Mouse (Mus musculus) kidney, postnatal 0 days (tissue): ENCODE data around the gene Arhgdib. TPM values are rescaled to one million over a fixed set of nuclear protein-coding genes. Genes with fewer than 3 reads are reported as not detected.
A peak's percentile ranks its signal among the peaks of the same experiment; 100 is the strongest.

Experiments used
- ATAC-seq: fragments of 200-750 bp; cut with Nextera tagmentation; replicated peaks from 2 replicates; pipeline ENCODE4 v1.8.0; 2017; ENCODE audit warnings: low read depth, moderate number of reproducible peaks, moderate TSS enrichment, moderate library complexity; ENCODE audit not compliant: low FRiP score
- DNase-seq: peaks from one replicate; pipeline ENCODE4 v3.0.0-alpha.2; 2016; ENCODE audit warnings: low spot score
- H3K27ac ChIP-seq: fragments of 300-500 bp; sonication (generic); 2 replicates; pipeline ENCODE4 v1.5.1; 2014; ENCODE audit warnings: mild to moderate bottlenecking
- H3K27me3 ChIP-seq: fragments of 300-500 bp; sonication (generic); 2 replicates; pipeline ENCODE4 v1.6.1; 2014; ENCODE audit warnings: low read length, mixed read lengths; ENCODE audit not compliant: insufficient read depth
- H3K36me3 ChIP-seq: fragments of 300-500 bp; sonication (generic); 2 replicates; pipeline ENCODE4 v1.6.1; 2014; ENCODE audit warnings: low read length, mixed read lengths; ENCODE audit not compliant: insufficient read depth
- H3K4me1 ChIP-seq: fragments of 300-500 bp; sonication (generic); replicated peaks from 2 replicates; pipeline ENCODE4 v1.6.1; 2014; ENCODE audit warnings: antibody characterized with exemption, low read length, mixed read lengths; ENCODE audit not compliant: insufficient read depth
- H3K4me2 ChIP-seq: fragments of 300-500 bp; sonication (generic); 2 replicates; pipeline ENCODE4 v1.6.1; 2014; ENCODE audit warnings: mild to moderate bottlenecking, low read length, moderate library complexity, mixed read lengths
- H3K4me3 ChIP-seq: fragments of 300-500 bp; sonication (generic); replicated peaks from 2 replicates; pipeline ENCODE4 v1.5.1; 2014; ENCODE audit warnings: low read depth, low read length
- H3K9ac ChIP-seq: fragments of 300-500 bp; sonication (generic); 2 replicates; pipeline ENCODE4 v1.6.1; 2014; ENCODE audit warnings: low read depth, low read length
- H3K9me3 ChIP-seq: fragments of 300-500 bp; sonication (generic); replicated peaks from 2 replicates; pipeline ENCODE4 v1.6.1; 2016; ENCODE audit warnings: low read length, inconsistent platforms, mixed read lengths
- CTCF ChIP-seq: IDR thresholded peaks from 2 replicates; pipeline ENCODE4 v1.5.1; 2016; ENCODE audit warnings: antibody characterized with exemption, low read depth, mild to moderate bottlenecking, moderate library complexity
- WGBS: fragments of 180-500 bp; shearing (Covaris S2); extraction: QIAGEN DNeasy Blood & Tissue Kit; methylation state at CpG from one replicate; pipeline ENCODE4 v1.1.7; 2014; 5-methylcytosine and 5-hydroxymethylcytosine counted together
- polyA plus RNA-seq: library from polyadenylated mRNA; unstranded; fragments of >200 nt; fragmentation: Nextera tagmentation; extraction: Ambion mirVana; gene quantifications from 2 replicates; pipeline ENCODE4 v1.2.1, GENCODE M21; 2015

Gene Arhgdib
- polyA plus RNA-seq, 1 experiment from 2014 or later, result 106 TPM

DNA sequence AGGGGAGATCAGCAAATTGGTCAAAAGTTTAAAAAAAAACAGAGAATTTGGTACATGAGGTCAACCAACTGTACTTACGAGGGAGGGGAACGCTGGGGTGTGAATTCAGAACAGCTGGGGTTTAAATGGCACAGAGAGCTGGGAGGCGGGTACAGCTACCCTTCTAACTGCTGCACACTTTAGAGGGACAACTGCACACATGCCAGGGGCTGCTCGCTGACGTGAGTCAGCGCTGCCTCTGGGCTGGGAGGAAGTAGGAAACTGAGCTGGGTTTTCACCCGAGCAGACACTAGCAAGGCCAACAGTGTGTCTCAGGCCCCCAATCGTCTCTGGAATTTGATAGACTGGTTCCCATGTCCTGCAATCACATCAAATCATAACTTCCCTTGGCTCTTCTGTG lies 16.6 kb downstream of the Arhgdib start:
- DNase-seq (no peak), ATAC-seq (no peak)
- no peak for TF ChIP-seq CTCF
- Histone ChIP-seq H3K4me1 (no peaks in the 10 kb centered on the region), H3K4me3 (no peak overlapping the region), H3K9me3 (no peaks in the 10 kb centered on the region), H3K4me2 (no peak overlapping the region), H3K27me3 (no peaks in the 10 kb centered on the region), H3K27ac (no peak overlapping the region), H3K9ac (no peak overlapping the region), H3K36me3 (no peaks in the 10 kb centered on the region)
- 54% methylated on average over 8 of the region's 8 CpGs for WGBS

DNA sequence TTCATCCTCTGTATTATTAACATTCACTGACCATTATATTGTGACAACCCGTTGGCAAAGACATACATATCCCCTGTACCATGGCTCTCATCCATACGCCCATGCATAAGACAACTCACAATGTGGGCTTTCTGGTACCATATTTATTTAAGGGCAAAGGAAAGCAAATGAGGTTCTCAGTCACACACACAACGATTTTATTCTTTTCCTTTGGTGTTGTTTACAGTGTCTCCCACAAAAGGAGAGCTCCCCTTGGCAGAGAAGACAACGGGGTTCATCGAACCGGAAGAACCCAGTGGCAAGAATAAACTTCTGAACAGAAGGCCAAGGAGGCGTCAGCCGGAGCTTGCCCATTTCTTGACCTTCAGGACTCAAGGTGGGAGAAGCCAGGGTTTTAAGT lies 18.2 kb downstream of the Arhgdib start, which contains the start of gene Pde6h:
Gene Pde6h (plus strand): TSS at position 301 of the 400 bp plus-strand sequence.
- 76% methylated on average over 8 of the region's 8 CpGs for WGBS
- Histone ChIP-seq H3K27me3 (no peaks in the 10 kb centered on the region), H3K4me3 (no peak within 1 kb of the TSS), H3K27ac (no peak within 1 kb of the TSS), H3K4me1 (no peaks in the 10 kb centered on the region), H3K36me3 (no peaks in the 10 kb centered on the region), H3K9ac (no peak within 1 kb of the TSS), H3K9me3 (no peaks in the 10 kb centered on the region), H3K4me2 (no peak within 1 kb of the TSS)
- no peak for ATAC-seq
- DNase-seq, result no peak
- no peak for TF ChIP-seq CTCF

- no peak for TF ChIP-seq CTCF
- Histone ChIP-seq H3K27me3 (no peaks in the 10 kb centered on the region), H3K36me3 (no peaks in the 10 kb centered on the region), H3K9me3 (no peaks in the 10 kb centered on the region), H3K4me2 (no peak overlapping the region), H3K4me3 (no peak overlapping the region), H3K9ac (no peak overlapping the region), H3K4me1 (no peaks in the 10 kb centered on the region), H3K27ac (no peak overlapping the region)
- WGBS, result 92% methylated on average over 7 of the region's 7 CpGs
- DNase-seq (no peak), ATAC-seq (no peak)
Measured at GRCm38 (mm10) chr6:136922871-136923270, 18.8 kb downstream of the Arhgdib start.

DNA sequence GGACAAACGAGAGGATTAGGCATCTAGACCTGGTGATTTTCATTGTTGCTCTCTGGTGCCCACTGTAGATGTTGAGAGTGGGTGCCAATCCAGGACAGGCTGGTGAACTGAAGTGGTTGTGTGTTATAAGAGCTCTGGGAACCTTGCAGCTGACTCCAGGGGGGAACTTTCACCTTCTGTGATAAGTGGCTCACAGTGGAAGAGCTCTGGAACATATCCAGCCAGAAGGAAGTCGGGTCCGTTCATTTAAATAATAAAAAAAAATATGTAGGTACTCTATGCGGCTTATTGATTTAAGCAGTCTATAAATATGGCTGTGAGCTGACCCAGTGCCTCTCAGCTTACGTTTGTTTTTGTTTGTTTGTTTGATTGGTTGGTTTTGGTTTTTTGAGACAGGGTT lies 19.6 kb downstream of the Arhgdib start, which contains the start of gene Erp27:
Gene Erp27 (minus strand): TSS at position 101 of the 400 bp plus-strand sequence.
- Histone ChIP-seq H3K27ac (no peak within 1 kb of the TSS), H3K9me3 (no peaks in the 10 kb centered on the region), H3K36me3 (no peaks in the 10 kb centered on the region), H3K9ac (no peak within 1 kb of the TSS), H3K4me3 (no peak within 1 kb of the TSS), H3K4me2 (no peak within 1 kb of the TSS), H3K27me3 (no peaks in the 10 kb centered on the region), H3K4me1 (no peaks in the 10 kb centered on the region)
- WGBS, result 77% methylated on average over 5 of the region's 5 CpGs
- DNase-seq (no peak), ATAC-seq (no peak)
- no peak for TF ChIP-seq CTCF

- WGBS, result 82% methylated on average over 7 of the region's 7 CpGs
- no peak overlapping the region for H3K9ac ChIP-seq
- no peaks in the 10 kb centered on the region for H3K9me3 ChIP-seq
- DNase-seq (no peak), ATAC-seq (no peak)
- no peak for TF ChIP-seq CTCF
- H3K4me3 ChIP-seq, result no peak overlapping the region
- H3K4me2 ChIP-seq, result no peak overlapping the region
- no peak overlapping the region for H3K27ac ChIP-seq
- no peaks in the 10 kb centered on the region for H3K27me3 ChIP-seq
- no peaks in the 10 kb centered on the region for H3K4me1 ChIP-seq
- H3K36me3 ChIP-seq, result no peaks in the 10 kb centered on the region
Measured at GRCm38 (mm10) chr6:136921601-136922000, 20.1 kb downstream of the Arhgdib start.

DNA sequence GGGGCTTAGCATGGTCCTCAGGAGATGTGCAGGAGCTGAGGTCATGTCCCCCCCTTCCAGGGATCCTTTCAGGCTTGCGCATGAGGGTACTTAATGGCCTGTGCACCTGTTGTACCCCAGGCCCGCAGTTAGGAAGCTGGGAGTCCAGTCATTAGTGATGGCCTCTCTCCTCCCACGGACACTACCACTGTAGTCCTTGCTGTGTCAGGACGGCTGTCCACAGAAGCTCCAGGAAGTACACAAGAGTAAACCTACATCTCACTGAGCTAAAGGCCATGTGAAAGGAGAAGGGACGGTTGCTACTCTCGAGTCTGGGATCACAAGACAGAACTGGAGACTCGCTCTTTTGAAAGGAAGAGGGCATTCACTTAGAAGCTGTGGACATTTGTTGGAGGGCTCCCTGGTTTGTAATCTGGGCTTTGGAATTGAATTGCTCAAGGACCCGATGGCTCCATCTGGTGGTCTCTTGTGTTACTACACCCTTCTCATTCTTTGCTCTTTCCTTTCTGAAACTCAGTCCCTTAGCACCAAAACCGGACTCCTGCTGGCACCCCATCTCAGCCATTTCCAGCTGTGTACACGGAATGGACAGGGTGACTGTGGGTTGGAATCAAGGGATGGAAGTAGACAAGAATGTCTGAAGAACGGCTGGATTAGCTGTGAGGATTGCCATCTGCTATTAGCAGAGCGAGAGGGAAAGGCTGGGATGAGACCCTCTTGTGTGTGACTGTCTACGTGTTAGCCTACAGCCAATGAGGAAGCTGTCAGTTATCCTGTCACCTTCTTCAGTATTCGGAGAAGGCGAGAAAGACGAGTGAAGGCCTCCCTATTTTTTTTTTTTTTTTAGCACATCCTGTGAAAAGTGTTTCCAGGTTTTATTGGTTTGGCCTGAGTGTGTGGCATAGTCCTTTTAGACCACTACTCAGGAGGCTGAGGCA lies 21.1 kb downstream of the Arhgdib start:
- Histone ChIP-seq H3K36me3 (no peaks in the 10 kb centered on the region), H3K4me2 (no peak overlapping the region), H3K27me3 (no peaks in the 10 kb centered on the region), H3K9ac (no peak overlapping the region), H3K4me1 (no peaks in the 10 kb centered on the region), H3K27ac (no peak overlapping the region), H3K9me3 (no peaks in the 10 kb centered on the region), H3K4me3 (no peak overlapping the region)
- 36% methylated on average over 16 of the region's 16 CpGs for WGBS
- peak; percentile 98 for TF ChIP-seq CTCF
- DNase-seq, result peak; percentile 93
- ATAC-seq, result no peak
